Mouse (Mus musculus): ENCODE measurements around the gene Dazl.

Gene Dazl

DNA sequence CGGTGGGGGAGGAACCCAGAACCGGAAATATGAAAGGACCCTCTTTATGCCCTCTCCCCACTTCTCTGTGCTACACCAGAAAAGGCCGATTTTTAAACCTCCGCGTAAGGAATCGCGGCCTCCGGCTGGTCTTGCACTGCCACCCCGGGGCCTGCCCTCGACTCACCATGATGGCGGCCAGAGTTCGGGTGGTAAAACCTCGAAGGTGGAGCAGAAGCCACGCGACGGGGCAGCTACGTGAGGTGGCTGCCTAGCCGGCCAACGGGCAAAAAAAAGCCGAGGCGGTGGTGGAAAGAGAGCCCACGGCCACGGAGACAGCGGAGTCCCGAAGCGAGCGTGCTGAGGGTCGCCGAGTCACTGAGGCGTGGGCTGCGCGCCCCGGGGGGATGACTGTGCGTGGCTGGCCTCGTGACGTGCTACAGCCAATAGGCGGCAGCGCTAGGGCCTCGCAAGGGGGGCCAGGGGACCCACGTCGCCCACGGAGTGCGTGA is at the start of gene Dazl:
Gene Dazl (minus strand): TSS at position 396 of the 491 bp plus-strand sequence.
- peak; percentile 25 to 52 for DNase-seq

DNA sequence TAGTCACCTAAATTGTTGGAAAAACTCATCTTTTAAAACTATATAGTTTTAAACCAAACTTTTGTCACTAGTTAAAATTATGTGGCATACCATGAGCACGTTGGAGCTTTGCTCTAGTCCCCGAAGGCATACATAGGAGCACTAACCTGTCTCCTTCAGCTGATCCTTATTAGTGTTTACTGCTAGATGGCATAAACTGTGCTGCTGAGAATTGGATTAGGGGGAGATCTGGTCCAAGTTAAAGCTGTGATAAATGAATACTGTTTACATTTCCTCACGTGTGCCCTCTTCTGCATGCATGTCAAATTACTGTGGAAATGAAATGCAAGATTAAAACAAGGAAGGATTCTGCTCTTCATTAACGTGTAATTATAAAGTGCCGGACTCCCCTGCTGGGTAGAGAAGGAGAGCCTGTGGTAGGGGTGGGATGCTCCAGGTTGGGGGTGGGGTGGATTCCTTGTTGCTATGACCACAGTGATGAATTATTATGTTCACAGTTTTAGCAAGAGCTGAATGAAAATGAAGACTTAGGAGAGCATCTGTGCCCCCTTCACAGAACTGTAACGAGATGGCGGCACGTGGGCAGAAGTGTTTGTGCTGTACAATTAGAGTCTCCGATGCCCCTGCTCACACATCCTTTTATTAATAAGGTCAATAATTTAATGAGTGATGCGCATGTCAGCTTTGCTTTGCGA is 48.6 kb upstream of the Dazl start:
- no peak for DNase-seq

DNA sequence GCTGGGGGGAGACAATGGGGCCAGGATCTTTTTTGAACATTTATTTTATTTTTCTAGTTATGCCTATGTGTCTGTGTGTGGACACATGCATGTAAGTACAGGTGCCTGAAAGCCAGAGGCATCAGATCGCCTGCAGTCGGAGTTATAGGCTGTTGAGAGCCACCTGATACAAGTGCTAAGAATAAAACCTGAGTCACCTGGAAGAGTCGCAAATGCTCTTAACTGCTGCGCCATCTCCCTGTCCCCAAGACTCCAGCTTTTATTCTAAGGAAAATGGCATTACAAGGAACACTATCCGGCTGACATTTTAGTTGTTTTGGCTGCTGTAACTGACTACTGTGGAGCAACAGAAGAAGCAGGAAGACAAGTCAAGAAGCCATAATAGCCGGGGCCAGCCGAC is 45.5 kb upstream of the Dazl start:
- no peak for DNase-seq

DNA sequence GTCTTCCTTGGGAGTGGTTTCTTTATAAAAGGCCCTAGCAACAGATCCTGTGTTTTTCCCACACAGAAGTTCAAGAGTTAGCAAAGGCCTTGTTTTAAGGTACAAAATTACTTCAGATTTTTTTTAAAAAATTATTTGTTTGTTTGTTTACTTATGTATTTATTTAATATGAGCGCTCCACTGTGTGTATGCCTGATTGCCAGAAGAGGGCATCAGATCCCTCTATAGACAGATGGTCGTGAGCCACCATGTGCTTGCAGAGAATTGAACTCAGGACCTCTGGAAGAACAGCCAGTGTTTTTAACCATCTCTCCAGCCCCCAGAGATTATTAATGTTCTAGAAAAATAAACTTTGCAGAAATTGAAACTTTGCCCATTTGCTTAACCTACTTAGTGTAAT is 42.3 kb upstream of the Dazl start:
- DNase-seq, result no peak

DNA sequence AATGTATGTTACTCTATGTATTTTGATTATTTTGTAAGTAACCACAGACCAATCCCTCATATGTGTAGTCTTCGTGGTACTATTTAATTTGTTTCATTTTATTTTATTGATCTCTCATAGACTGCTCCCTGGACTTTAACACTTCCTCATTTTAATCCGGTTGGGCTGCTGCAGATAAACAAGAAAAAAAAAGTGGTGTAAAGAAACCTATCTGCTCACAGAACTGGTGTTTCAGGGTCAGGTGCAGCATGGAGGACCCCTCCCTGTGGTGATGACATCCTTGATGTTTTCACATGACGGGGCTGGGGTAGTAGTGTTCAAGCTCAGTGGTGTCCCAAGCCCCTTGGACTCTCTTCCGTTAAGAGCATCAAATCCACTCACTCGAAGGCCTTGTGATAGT is 41.3 kb upstream of the Dazl start:
- DNase-seq, result no peak

DNA sequence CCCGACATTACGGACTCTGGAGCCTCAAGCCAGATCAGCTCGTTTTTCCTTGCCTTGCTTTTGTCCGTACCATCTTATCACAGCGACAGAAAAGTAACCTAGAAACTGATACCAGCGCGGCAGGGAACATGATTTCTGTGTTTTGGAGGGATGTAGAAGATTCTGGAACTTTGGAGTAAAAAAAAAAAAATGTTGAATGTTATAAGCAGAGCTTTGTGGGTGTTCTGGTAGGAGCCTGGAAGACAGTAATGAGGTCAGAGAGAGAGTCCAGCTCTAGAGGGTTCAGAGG is 38.5 kb upstream of the Dazl start:
- no peak for DNase-seq

DNA sequence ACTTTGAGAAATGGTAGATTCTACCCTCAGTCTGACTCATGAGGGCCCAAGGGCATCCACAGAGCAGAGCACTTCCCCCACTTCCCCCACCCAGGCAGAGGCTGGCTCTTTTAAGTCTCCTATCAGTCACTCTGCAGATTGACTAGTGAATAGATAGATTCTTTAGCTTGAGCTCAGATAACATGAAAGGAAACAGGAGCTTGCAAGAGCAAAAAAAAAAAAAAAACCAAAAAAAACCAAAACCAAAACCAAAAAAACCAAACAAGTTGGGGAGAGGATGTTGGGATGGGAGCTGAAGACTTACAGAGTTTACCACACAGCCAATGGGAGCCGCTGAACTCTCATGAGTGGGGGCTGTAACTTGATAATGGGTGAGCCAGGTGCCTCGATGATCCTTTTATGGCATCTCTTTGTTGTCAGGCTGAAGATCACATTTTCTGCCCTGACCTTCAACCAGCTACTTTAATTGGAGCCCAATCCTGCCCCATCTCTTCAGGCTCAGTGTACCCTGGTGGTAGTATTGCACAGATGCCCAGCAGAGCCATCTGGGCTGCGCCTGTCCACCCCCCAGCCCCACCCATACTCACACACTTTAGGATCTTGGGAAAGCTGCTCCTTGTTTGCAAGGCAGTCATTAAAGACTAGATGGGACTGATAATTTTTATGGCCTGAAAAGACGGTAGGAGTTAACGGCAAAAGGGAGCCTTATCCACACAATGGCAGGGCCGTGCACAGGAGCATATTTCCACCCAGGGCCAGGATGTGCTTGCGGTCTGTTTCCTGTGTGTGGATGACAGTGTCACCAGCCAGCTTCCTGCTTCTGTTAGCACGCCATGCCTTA is 38.0 kb upstream of the Dazl start:
- no peak for DNase-seq

DNA sequence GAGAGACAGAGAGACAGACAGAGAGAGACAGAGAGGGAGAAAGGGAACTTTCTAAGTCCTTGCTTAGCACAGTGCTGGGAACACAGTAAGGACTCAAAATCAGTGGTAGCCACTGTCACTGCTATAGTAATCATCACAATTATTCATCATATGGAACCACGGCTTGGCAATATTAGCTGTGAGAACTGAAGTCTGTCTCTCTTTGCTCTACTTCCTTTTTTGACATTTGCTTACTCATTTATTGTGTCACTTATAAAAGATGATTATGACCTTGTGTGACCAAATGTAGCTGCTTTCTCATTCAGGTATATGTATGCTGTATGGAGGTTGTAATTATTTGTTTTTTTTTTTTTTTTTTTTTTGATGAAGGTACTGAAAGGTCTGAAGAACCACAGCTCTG is 36.8 kb upstream of the Dazl start:
- no peak for DNase-seq

DNA sequence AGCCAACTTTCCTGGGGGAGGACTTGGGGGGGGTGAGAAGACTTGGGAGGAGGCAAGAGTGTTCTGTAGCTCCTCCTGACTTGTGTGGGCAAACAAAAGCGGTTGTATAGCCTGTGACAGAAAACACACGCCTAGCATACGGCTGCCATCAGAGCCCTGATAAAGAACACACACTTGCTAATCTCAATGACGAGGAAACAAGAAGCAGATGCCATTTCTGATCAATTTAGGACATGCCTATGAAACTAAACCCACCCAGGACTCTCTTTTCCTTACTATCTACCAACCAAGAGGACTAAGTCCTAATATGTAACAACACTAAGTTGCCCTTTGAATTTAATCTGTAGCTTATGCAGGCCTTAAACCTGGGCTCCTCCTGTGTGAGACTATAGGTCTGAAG is 31.2 kb upstream of the Dazl start:
- DNase-seq, result no peak

DNA sequence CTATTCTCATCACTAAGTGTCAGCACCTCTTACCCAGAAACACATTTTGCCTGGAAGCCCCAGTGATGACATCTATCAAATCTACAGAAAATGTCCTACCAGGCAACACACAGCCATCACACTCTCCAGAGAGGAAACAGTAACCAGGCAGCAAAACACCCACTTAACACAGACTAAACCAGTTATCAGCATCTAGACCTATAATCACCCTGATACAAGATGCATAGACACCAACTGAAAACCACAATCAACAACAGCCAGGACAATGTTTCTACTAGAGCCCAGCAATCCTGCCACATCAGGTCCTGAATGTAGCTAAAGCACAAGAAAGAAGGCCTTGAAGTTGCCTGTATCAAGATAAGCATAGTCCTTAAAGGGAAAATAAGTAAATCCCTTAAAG is 25.4 kb upstream of the Dazl start:
- DNase-seq, result no peak

DNA sequence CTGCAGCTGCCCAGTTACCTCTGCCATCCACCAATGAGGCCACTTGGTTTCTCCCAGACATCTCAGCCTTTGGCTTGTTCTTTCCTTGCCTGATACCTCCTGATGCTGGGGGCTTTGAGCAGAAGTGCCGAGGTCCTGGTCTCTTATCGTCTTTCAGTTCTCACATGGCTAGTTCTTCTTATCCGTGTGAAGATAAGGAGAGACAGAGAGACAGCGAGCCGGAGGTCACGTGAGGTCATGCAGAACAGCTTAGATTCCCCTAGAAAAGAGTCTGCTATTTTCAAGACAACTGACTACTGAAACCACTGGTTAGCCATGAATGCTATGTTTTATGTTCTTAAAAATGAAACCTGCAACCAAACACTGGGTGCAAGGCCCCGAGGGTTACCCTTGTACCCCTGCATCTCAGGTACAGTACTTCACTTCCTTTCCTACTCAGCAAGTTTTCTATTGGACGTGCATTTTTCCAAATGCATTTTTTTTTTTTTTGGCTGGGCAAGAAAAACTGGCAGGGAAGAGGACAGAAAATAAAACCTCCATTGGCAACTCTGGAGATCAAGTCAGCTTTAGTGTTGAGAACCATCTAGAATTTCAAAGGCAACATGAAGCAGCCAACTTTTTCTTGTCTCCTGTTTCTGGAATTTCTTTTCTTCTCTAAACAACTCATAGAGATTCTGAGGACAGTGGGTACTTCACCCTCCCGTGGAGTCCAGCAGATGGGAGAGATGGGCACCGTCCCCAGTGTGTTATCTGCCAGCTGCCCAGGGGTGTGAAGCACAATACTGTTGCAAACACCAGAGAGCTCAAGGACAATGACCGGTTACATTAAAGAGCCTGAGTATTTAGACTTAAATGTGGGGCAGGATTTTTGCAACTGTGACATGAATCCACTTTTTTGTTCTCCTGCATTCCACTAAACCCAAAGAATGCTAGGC is 23.0 kb upstream of the Dazl start:
- peak; percentile 49 to 65 for DNase-seq

DNA sequence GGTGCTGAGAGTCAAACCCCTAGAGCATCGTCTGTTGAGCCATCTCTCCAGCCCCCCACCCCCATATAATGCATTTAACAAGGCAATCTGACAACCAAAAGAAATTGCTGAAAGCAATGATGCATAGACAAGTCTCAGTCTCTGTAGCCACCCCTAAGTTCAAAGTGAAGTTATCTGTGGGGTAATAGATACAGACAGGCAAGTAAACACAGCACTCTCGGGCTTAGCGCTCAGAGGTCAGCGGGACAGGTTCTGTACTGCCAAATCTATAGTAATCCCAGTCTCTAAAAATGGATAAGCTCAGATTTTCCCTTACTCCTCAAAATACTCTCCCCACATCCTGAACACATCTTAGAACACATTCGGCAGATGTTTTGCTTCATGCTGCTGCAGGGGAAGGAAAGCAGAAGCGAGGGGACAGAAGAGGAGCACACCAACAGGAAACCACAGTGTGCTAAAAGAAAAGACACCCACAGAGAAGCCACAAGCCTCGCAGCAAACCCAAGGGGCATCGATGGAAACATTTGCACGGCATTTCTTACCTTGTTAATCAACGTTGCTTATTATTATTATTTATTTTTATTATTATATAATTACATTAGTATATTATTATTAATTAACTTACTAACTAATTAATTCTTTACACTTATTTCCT is 16.8 kb upstream of the Dazl start:
- no peak for DNase-seq

DNA sequence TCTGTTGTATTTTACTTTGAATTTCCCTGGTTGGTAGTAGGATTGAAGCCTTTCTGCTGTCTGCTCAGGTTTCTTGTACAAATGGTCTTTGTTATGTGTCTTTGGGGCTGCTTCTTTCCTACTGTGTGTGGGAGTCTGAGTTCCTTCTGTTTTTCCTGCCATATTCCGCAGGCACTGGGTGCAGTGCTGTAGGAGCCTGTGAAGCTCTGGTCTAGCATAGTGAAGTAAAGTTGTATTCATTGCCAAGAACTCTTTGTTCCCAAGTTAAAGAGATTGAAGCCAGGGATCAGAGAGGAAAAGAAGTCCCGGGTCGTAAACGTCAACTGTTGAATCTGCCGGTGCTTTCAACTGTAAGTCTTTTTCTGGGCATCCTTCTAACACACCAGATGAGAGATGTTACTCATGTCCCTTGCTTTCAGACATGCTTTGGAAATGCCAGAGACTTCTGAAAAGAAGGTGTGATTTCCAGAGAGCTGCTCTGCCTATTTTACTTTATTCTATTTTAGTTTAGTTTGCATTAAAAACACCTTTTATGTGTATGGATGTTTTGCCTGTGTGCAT is 16.2 kb upstream of the Dazl start:
- DNase-seq, result no peak

DNA sequence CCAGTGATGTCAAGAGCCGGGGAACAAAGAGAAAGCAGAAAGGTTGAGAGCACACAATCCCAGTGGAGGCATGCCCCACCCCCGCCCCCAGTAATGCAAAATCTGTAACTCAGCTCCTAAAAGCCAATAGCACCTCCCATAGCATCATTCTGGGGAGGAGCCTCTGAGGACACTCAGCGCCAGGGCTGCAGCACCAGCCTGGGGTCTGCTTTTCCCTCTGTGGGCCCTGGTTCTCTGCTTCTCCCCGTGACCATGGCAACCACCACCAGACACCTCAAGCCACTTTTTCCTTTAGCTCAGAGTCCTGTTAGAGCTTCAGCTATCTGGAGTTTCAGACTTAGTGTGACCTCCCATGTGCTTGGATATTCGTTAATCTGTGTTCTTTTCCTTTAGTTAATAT is 15.4 kb upstream of the Dazl start:
- DNase-seq, result no peak

DNA sequence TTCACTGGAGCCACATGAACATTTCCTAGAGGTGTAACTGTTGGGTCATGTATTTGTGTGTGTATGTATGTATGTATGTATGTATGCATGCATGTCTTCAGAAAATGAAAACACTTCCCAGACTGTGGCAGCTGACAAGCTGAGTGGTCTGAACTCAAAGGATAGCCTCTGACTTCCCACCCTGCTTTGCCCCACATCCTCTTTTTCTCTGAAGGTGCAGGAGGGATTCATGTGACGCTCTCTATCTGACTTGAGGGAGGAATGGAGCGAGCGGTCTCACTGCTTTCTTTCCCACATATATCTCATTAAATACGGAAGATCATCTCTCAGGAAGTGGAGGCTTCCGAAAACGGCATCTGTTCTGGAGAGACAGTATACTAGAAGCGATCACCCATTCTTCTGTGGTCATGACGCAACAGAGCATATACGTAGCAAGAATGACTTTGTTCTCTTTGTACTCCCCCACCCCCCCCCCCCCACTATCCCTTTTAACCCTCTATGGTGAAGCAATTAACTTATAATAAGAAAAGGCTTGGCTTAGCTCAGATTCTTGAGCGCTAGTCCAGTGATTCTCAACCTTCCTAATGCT is 14.7 kb upstream of the Dazl start:
- DNase-seq, result no peak

DNA sequence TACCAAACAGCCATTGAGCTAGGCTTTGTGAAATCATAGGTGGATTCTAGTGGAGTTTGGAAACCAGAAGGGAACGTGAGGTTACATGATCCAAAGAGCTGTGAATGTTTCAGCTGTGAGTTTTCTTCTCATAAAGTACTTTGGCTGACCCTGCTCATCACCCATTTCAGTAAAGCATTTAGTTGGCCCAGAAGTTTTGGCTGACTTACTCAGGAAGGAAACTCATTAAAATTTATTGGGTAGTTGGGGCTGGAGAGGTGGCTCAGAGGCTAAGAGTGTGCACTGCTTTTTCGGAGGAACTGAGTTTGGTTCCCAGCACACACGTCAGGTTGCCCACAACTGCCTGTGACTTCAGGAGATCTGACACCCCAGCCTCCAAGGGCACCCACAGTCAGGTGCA is 9.4 kb upstream of the Dazl start:
- no peak for DNase-seq

DNA sequence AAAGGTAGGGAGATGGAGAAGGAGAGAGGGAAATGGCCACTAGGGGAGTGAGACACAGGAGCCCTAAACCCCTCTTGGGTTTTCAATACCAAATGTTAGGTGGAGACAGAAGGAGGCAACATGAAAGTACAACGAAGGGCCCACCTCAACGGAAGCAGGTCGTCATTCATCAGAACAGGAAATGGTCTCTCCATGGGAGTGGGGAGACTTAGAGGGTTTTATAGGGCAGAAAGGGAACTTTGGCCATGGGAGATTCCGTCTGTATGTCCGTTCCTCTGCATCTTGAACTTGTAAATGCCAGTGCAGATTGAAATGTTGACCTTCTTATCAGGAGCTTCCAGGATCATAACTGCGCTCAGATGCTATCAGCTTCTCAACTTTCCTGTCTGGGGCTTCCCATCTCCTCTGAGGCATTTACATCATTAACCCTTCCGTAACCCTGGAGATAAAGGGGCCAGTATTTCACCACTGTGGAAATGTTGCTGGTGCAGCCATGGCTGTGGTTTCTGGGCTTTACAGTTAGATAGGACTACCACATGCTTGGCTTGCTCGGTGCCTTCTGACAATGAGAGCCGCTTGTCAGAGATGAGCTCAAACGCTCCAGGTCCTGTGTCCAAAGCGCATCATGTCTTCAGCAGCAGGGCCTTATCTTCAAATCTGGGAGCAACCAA is 6.9 kb upstream of the Dazl start:
- DNase-seq, result no peak

DNA sequence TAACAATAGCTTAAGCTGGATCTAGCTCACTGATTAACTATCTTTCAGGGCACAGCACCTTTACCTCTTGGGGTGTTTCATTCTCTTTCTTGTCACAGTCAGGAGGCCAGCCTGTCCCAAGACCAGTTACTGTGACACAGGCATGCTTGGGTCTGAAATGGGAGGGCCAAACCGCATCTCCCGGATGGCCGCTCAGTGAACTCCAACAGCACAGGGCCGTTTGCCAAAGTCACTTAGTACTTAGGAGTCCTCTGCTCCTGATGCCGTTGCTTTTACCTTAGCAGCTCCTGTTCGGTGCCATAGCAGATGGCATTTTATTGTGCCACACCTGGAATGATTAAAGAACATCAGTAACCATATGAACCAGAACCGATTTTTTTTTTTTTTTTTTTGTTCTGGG is 5.4 kb upstream of the Dazl start:
- DNase-seq, result no peak

DNA sequence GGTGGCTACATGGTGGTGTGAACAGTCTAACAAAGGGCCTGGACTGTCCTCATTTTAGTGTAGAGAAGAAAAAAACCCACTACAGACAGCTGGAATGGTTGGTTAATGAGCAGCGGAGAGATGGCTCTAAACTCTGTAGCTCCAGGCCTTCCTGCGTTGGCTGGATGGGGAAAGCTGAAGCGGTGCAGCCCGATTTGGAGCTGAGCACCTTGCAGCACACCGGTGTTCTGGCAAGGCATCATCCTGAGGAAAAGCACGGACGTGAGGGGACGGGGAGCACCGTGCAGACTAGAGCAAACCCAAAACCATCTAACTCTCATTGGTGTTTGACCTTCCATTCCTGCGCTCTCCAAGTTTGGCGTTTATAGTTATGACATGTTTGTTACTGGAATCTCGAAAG is 1.3 kb upstream of the Dazl start:
- DNase-seq, result peak; percentile 45 to 56

DNA sequence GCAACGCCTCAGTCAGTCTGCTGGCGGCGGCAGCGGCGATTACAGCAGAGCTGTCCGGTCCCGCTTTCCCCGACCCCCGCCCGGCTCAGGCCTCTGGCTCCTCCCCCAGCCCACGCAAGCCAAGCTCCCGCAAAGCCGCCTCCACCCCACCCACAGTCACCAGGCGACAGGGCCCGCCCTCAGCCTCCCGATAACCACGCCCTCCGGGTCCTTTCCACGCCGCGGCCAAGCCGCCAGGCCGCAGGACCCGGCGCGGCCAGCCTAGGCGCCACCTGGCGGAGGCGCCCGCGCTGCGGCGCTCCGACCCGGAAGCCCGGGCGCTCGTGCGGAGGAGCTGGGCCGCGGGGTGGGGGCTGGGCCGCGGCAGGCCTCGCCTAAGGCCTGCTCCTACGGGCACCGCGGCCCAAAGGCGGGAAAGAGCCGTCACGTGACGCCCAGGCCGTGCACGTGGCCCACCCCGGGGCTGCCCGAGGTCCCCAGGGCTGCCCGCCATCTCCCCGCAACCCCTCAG is 720 bp downstream of the Dazl start:
- peak; percentile 90 to 95 for DNase-seq

DNA sequence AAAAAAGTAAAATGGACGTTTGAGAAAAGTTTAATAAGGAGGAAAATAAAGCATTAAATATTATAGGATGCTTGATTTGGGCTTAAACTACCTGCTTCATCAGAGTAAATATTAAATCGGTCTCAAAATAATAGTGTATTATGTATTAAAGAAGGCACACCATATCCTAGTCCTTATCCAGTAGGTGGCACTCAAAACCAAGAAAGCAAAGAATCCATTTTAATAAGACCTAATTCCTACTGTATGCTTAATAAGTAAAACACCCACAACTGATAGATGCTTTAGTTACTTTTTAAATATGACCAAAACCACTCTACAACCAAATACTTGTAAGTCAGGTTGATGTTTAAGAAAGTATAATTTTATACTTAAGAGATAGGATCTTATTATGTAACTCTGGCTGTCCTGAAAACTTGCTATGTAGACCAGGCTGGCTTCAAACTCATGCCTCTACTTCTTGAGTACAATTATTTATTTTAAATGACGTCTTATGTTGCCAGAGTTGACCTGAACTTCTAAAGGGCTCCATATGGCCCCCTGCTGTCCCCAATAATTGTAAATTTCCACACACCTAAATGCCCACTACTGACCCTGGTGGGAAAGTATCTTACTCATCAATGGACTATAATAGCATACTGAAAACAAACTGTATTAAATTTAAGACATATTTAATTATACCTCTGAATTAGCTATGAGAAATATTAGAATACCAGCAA is 1.8 kb downstream of the Dazl start:
- DNase-seq, result peak; percentile 12 to 20

Data from cerebellum, postnatal 25 days (tissue).